Comparison of ENCODE assay signal across 8 mouse cellular contexts in the genomic region with DNA sequence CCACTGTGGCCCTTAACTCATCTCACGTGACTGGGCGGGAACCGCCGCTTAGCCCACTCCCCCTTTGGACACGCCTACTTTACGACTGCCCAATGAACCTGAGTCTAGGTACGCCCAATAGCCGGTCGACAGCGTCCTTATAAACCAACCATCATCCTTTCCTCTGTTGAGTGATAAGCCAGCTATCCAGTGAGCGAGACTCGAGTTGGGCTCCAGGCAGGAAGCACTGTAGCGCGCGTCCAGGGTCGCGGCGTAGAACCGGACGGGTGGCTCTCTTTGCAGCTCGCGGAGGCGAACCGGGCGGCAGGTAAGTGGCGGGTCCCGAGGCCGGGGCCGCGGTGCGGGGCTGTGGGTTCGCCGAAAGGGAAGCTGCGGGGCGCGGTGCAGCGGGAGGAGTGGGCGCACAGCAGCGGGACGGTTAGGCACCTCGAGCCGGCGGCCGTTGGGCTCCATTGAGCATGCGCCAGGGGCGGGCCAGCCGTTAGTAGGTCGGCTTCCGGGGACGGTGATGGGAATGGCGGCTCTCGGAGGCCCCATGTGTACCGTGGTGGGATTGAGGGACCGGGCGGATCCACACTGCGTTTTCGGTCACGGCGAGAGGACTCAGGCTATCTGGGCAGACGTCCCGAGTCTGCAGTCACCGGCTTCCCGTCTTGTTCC. TPM values are rescaled to one million over a fixed set of nuclear protein-coding genes. Genes with fewer than 3 reads are reported as not detected.
DNase-seq lines count a peak whose midpoint lies in the region; ATAC-seq lines count a peak whose summit lies in the region.

A gene (plus strand): TSS at position 147 of the 660 bp plus-strand sequence.

- H3K36me3 ChIP-seq in heart, embryonic 10.5 days = peaks cover 15% of the 10 kb centered on the region
- peaks cover 15% of the 10 kb centered on the region for H3K36me3 ChIP-seq in kidney, embryonic 15.5 days

- H3K9ac ChIP-seq in kidney, embryonic 15.5 days = peak within 1 kb of the TSS; percentile 87

- H3K4me2 ChIP-seq in kidney, embryonic 15.5 days = peak within 1 kb of the TSS; percentile 82

- no peaks in the 10 kb centered on the region for H3K27me3 ChIP-seq in heart, embryonic 10.5 days (ENCODE audit: insufficient read depth, poor library complexity, severe bottlenecking)
- H3K27me3 ChIP-seq in kidney, embryonic 15.5 days = no peaks in the 10 kb centered on the region

- H3K4me3 ChIP-seq in heart, embryonic 10.5 days = peak within 1 kb of the TSS; percentile 98
- peak within 1 kb of the TSS; percentile 96 for H3K4me3 ChIP-seq in kidney, embryonic 15.5 days (replicated peaks)

- DNase-seq in B cell, adult 2 months = peak; percentile 97 to 98
- DNase-seq in brain, adult 2 months (ENCODE audit: low read depth, low spot score) = peak; percentile 100
- peak; percentile 99 for DNase-seq in heart, embryonic 10.5 days (ENCODE audit: low spot score)
- DNase-seq in liver = peak; percentile 95
- peak; percentile 94 to 95 for DNase-seq in spleen, postnatal 4 days (ENCODE audit: low spot score in 2 of 2)

- peak; percentile 96 for ATAC-seq in erythroblast, adult 5-6 weeks (replicated peaks; ENCODE audit: low FRiP score, poor library complexity, severe bottlenecking)
- ATAC-seq in kidney, embryonic 15.5 days (replicated peaks; ENCODE audit: low FRiP score) = peak; percentile 100
- ATAC-seq in monocyte, adult 5-6 weeks (replicated peaks; ENCODE audit: insufficient number of reproducible peaks, low FRiP score, low TSS enrichment, poor library complexity, severe bottlenecking) = peak; percentile 93

- H3K4me1 ChIP-seq in heart, embryonic 10.5 days = peaks cover 16% of the 10 kb centered on the region
- peaks cover 20% of the 10 kb centered on the region for H3K4me1 ChIP-seq in kidney, embryonic 15.5 days

- peak within 1 kb of the TSS; percentile 99 for H3K27ac ChIP-seq in heart, embryonic 10.5 days
- peak within 1 kb of the TSS; percentile 96 for H3K27ac ChIP-seq in kidney, embryonic 15.5 days

- under 1% methylated on average over 62 of the region's 63 CpGs for WGBS in heart, embryonic 10.5 days
- under 1% methylated on average over 63 of the region's 63 CpGs for WGBS in kidney, embryonic 15.5 days

- no peaks in the 10 kb centered on the region for H3K9me3 ChIP-seq in heart, embryonic 10.5 days
- no peaks in the 10 kb centered on the region for H3K9me3 ChIP-seq in kidney, embryonic 15.5 days (replicated peaks)

RNA-seq across cellular contexts. Expression of the gene that starts here (rescaled TPM):
- 20.1 and 40.0 TPM in 2 replicates for total RNA-seq in erythroblast, adult 5-6 weeks (2015; ENCODE audit: low replicate concordance)
- 36.5 and 37.3 TPM in 2 replicates for total RNA-seq in erythroblast, adult 5-6 weeks (2017; ENCODE audit: low replicate concordance)
- polyA plus RNA-seq in heart, embryonic 10.5 days (2016; fragmentation: Nextera tagmentation; extraction: Ambion mirVana) = 221 and 253 TPM in 2 replicates
- polyA plus RNA-seq in kidney, embryonic 15.5 days (2015; fragmentation: Nextera tagmentation; extraction: Ambion mirVana) = 189 and 192 TPM in 2 replicates
- 51.8 to 77.1 TPM (median 60.3 TPM) in 3 replicates for total RNA-seq in monocyte, adult 5-6 weeks (2017)

Comparison
In these comparisons a context has a peak if more than half of its experiments do, and no peak if none do; other contexts are left out.
1. Peak in every context shown above with its lines: DNase-seq, ATAC-seq, H3K4me3 ChIP-seq and H3K27ac ChIP-seq.